Mouse (Mus musculus) retina, postnatal 7 days (tissue): ENCODE data around the gene Klhl26.
"Not testable (repeated sequence)": the region's sequence is repeated elsewhere in the genome, so short reads cannot be mapped to it uniquely, and the experiment has no call there.

Experiments used
- DNase-seq: peaks from one replicate; pipeline ENCODE4 v3.0.0-alpha.2; 2012; ENCODE audit warnings: low read depth, low spot score

Gene Klhl26

GRCm38 (mm10) chr8:70476333-70477268, at the start of gene Klhl26:
TSS of gene Klhl26 (minus strand) at chr8:70476968.
- peak; percentile 83 for DNase-seq

- DNase-seq: peak; percentile 92
Observed at GRCm38 (mm10) chr8:70522592-70523403, 46.0 kb upstream of the Klhl26 start.

- no peak for DNase-seq
Observed at GRCm38 (mm10) chr8:70519606-70520005, 42.8 kb upstream of the Klhl26 start.

GRCm38 (mm10) chr8:70519043-70519442, 42.3 kb upstream of the Klhl26 start:
- no peak for DNase-seq

- DNase-seq: no peak
Observed at GRCm38 (mm10) chr8:70517940-70518643, 41.3 kb upstream of the Klhl26 start.

GRCm38 (mm10) chr8:70513441-70513840, 36.7 kb upstream of the Klhl26 start:
- DNase-seq: no peak

- no peak for DNase-seq
Observed at GRCm38 (mm10) chr8:70512253-70512903, 35.6 kb upstream of the Klhl26 start.

GRCm38 (mm10) chr8:70511770-70512169, 35.0 kb upstream of the Klhl26 start:
- DNase-seq: no peak

GRCm38 (mm10) chr8:70511174-70511573, 34.4 kb upstream of the Klhl26 start:
- DNase-seq: not testable (repeated sequence)

GRCm38 (mm10) chr8:70510228-70510915, 33.6 kb upstream of the Klhl26 start, which contains the start of gene Uba52:
TSS of gene Uba52 (minus strand) at chr8:70510801.
- DNase-seq: peak; percentile 97

GRCm38 (mm10) chr8:70509281-70509952, 32.6 kb upstream of the Klhl26 start:
- DNase-seq: no peak

- DNase-seq: no peak
Observed at GRCm38 (mm10) chr8:70507027-70507393, 30.2 kb upstream of the Klhl26 start.

GRCm38 (mm10) chr8:70506328-70507026, 29.7 kb upstream of the Klhl26 start, which contains the start of gene Rex1bd:
TSS of gene Rex1bd (minus strand) at chr8:70506752.
- DNase-seq: peak; percentile 87

GRCm38 (mm10) chr8:70505698-70506327, 29.0 kb upstream of the Klhl26 start:
- DNase-seq: no peak

GRCm38 (mm10) chr8:70504851-70505250, 28.1 kb upstream of the Klhl26 start:
- DNase-seq: peak; percentile 75

GRCm38 (mm10) chr8:70504291-70504716, 27.5 kb upstream of the Klhl26 start:
- DNase-seq: no peak

GRCm38 (mm10) chr8:70503062-70503750, 26.4 kb upstream of the Klhl26 start:
- DNase-seq: peak; percentile 57

GRCm38 (mm10) chr8:70502540-70502939, 25.8 kb upstream of the Klhl26 start:
- no peak for DNase-seq
